Mouse (Mus musculus): ENCODE results near the gene Kcnip3. TPM values are rescaled to one million over a fixed set of nuclear protein-coding genes. Genes with fewer than 3 reads are reported as not detected.
A peak's percentile ranks its signal among the peaks of the same experiment; 100 is the strongest.

Gene Kcnip3
- 10 to 100 TPM; 63.6 to 66.4 TPM for total RNA-seq (2021)
- long read RNA-seq, experiment 1, transcript Kcnip3-203 (9 exons, 2,732 nt), result major isoform, 36 of 59 reads
- long read RNA-seq, experiment 1, transcript Kcnip3-201 (9 exons, 2,728 nt), result minor isoform, 11 of 59 reads
- long read RNA-seq, experiment 1, partial matches to known transcripts, result 1 of 59 reads
- long read RNA-seq, experiment 1, other reads (novel, unspliced or antisense), result 10 of 59 reads
- long read RNA-seq, experiment 2, transcript Kcnip3-201 (9 exons, 2,728 nt), result minor isoform, 10 of 78 reads
- long read RNA-seq, experiment 2, transcript Kcnip3-203 (9 exons, 2,732 nt), result major isoform, 51 of 78 reads
- long read RNA-seq, experiment 2, partial matches to known transcripts, result 4 of 78 reads
- long read RNA-seq, experiment 2, other reads (novel, unspliced or antisense), result 12 of 78 reads

DNA sequence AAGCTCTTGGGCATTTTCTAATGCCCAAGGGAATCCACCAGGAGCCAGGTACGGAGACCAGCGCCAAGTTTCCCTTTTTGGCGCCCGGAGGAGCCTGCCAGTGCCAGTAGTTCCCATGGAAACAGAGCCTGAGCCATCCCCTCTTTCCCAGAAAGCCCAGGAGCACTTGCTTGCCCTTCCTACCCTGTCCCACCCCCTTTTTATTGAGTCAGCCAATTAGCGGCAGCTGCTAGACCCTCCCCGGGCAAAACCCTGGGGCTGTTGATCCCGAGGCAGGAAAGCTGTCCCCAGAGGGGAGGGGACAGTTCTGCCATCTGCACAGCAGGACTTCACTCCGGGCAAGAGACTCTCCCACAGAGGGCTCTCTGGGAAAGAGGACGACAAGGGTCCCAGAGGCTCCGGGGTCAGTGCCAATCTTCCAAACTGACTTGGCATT, at the start of gene Kcnip3:
Kcnip3 (minus strand) TSS at position 89 of the 436 bp plus-strand sequence.
- no peak for TF ChIP-seq CTCF (conservative IDR thresholded peaks at IDR 0.05)
- Histone ChIP-seq H3K4me3 (peak within 1 kb of the TSS; percentile 61), H3K27ac (peak within 1 kb of the TSS; percentile 96)
- DNase-seq (ENCODE audit: low spot score in 2 of 2), result peak; percentile 78 to 89

DNA sequence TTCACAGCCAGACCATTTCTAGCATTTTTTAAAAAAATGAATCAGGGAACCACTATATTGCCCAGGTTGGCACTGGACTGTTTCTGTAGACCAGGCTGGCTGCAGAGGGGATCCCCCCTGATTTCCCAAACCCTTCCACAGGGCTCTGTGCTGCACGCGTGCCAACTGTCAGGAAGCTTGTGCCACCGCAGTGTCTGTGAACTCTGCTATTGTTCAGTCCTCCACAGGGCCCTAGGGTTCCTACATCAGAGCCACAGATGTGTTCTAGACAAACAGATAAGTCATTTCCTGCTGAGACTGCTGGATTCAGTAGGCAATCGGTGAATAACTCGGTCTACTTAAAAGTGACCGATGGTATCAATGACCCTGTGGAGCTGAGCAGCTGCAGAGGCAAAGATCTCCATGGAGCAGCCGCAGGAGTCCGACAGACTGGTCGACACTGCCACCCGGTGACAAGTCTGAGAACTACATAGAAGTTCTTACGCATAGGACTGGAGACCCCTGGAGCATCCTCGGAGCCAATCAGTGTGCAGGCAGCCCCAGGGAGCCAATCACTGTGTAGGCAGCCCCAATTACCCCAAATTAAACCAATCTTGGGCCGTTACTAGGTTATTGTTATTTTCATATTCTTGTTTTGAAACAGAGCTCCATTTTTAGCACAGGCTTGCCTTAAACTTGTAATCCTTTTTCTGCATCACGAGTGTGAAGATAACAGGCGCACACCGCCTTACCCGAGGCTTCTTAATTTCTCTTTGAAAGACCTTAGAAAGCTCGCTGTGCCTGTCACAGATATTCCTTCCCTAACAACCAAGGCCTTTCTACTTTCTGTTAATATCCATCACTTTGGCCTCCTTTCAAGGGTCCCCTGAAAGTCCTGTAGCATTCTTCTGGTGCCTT, 37.4 kb upstream of the Kcnip3 start:
- Histone ChIP-seq H3K4me3 (peak overlapping the region; percentile 41), H3K27ac (peak overlapping the region; percentile 68; the same call in 1 of the 2 replicates)
- DNase-seq (ENCODE audit: low spot score in 2 of 2), result peak; percentile 95
- TF ChIP-seq CTCF (conservative IDR thresholded peaks at IDR 0.05), result peak; percentile 95

- Histone ChIP-seq H3K4me3 (no peak overlapping the region), H3K27ac (no peak overlapping the region)
- DNase-seq (ENCODE audit: low spot score in 2 of 2), result peak; percentile 49 to 52
- peak; percentile 83 for TF ChIP-seq CTCF (conservative IDR thresholded peaks at IDR 0.05)
Observed at GRCm38 (mm10) chr2:127551078-127551477, 29.2 kb upstream of the Kcnip3 start.

DNA sequence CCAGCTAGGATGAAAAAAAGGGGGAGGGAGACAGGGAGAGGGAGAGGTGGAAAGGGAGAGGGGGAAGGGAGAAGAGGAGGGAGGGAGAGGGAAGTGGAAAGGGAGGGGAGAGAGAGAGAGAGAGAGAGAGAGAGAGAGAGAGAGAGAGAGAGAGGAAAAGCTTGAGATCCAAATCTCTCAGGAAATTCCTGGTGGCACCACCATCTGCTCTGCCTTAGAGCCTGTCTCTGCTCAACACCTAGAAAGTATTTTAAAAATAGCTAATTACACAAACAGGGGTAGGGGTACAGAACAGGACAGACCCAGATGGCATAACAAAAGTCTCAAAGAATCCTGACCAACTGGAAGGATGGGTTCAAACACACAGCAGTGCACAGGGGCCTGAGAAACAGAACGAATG, 28.6 kb upstream of the Kcnip3 start:
- H3K27ac ChIP-seq, result no peak overlapping the region
- no peak for DNase-seq (ENCODE audit: low spot score in 2 of 2)
- no peak overlapping the region for H3K4me3 ChIP-seq
- no peak for TF ChIP-seq CTCF (conservative IDR thresholded peaks at IDR 0.05)

GRCm38 (mm10) chr2:127549711-127550110, 27.8 kb upstream of the Kcnip3 start:
- TF ChIP-seq CTCF (conservative IDR thresholded peaks at IDR 0.05), result no peak
- Histone ChIP-seq H3K4me3 (no peak overlapping the region), H3K27ac (no peak overlapping the region)
- DNase-seq (ENCODE audit: low spot score in 2 of 2), result no peak

DNA sequence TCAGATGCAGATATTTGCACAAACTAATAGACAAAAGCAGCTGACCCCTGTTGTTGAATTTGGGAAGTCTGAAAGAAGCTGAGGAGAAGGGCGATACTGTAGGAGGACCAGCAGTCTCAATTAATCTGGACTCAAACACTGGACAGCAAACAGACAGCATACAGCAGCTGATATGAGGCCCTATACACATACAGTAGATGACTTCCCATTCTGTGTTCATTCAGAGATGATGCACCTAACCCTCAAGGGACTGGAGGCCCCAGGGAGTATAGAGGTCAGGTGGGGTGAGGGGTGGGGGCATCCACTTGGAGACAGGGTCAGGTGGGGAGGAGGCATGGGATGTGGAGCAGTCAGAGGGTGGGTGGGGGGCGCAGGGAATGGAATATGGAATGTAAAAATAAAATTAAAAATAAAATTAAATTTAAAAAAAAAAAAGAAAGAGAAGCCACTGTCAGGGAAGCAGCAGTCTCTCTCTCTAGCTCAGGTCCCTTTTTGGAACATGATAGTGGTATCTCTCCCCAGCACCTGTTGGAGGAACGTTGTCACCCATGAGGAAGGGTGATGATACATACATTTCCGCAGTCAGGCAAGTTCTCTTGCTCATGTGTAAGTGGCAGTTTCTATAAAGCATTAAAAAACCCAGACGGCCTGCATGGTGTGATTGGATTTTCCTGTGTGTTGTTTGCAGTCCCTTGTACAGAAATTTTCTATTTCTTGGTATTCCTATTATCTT, 26.6 kb upstream of the Kcnip3 start:
- DNase-seq (ENCODE audit: low spot score in 2 of 2), result no peak
- Histone ChIP-seq H3K4me3 (no peak overlapping the region), H3K27ac (no peak overlapping the region)
- no peak for TF ChIP-seq CTCF (conservative IDR thresholded peaks at IDR 0.05)

GRCm38 (mm10) chr2:127541697-127542096, 19.8 kb upstream of the Kcnip3 start:
- Histone ChIP-seq H3K4me3 (no peak overlapping the region), H3K27ac (no peak overlapping the region)
- no peak for DNase-seq (ENCODE audit: low spot score in 2 of 2)
- no peak for TF ChIP-seq CTCF (conservative IDR thresholded peaks at IDR 0.05)

- no peak within 1 kb of the TSS for H3K4me3 ChIP-seq
- TF ChIP-seq CTCF (conservative IDR thresholded peaks at IDR 0.05), result no peak
- no peak for DNase-seq (ENCODE audit: low spot score in 2 of 2)
- H3K27ac ChIP-seq, result no peak within 1 kb of the TSS
Observed at GRCm38 (mm10) chr2:127541185-127541584, 19.3 kb upstream of the Kcnip3 start, which contains the start of gene Prom2. Gene Prom2 (minus strand): TSS chr2:127541467.

DNA sequence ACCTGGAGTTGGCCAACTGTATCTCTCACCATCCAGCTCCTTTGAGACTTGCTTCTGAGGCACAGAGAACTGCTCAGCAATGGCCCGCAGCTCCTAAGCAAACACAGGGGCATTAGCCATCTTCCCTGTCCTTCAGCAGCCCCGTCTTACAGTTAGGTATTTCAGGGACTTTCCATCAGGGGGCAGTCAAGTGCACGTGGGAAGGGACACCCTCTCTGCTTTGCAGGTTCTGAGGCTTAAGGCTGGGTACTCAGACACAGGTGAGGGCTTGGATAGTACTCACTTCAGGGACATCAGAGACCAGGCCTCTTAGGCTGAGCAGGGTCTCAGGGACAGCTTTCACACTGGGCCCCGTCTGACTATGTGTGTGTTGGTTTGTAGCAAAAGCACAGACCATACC, 17.6 kb upstream of the Kcnip3 start:
- peak in 1 of 2 experiments; percentile 54 for DNase-seq (ENCODE audit: low spot score in 2 of 2)
- Histone ChIP-seq H3K4me3 (no peak overlapping the region), H3K27ac (no peak overlapping the region)
- peak; percentile 77 for TF ChIP-seq CTCF (conservative IDR thresholded peaks at IDR 0.05)

DNA sequence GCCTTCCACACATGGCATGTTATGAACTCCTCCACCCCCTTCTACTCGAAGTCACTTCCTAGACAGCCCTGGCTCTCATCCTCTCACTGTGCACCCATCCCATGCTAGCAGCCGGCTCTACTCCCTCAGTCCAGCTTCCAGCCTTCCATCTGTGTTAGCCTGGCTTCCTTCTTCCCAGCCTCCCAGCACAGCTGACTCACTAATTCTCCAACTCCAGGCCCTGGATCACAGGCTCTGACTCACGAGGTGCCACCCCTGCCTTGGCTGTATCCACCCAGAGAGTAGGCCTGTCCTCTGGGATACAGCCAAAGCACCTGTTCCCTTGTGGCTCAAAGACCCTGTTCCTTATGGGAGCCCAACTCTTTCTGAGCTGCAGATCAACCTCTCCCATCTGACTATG, 15.7 kb upstream of the Kcnip3 start:
- DNase-seq (ENCODE audit: low spot score in 2 of 2), result peak in 1 of 2 experiments; percentile 72

DNA sequence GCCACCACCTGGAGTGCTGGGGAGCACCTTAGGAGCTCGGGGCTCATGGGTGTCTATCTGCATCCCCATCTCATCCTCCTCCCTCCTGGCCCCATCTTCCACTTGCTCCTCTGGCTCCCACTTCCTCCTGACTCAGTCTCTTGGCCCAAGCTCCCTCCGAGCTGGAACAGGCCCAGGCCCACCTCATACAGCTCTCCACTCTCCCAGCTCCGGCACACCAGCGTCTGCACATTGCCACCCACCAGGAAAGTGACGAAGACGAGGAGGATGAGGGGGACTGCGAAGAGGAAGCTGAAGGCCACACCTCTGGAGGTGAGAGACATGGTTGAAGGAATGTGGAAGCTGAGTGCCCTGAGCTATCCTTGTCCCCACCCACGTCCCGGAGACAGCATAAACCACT, 13.5 kb upstream of the Kcnip3 start:
- H3K27ac ChIP-seq, result no peak overlapping the region
- TF ChIP-seq CTCF (conservative IDR thresholded peaks at IDR 0.05), result no peak
- no peak overlapping the region for H3K4me3 ChIP-seq
- no peak for DNase-seq (ENCODE audit: low spot score in 2 of 2)

More for the DNA sequence above, 15.7 kb upstream of the Kcnip3 start:
- Histone ChIP-seq H3K27ac (no peak overlapping the region), H3K4me3 (no peak overlapping the region)
- no peak for TF ChIP-seq CTCF (conservative IDR thresholded peaks at IDR 0.05)

GRCm38 (mm10) chr2:127532379-127532778, 10.5 kb upstream of the Kcnip3 start:
- no peak for TF ChIP-seq CTCF (conservative IDR thresholded peaks at IDR 0.05)
- H3K27ac ChIP-seq, result no peak overlapping the region
- no peak overlapping the region for H3K4me3 ChIP-seq
- DNase-seq (ENCODE audit: low spot score in 2 of 2), result no peak

Measured in layer of hippocampus, adult 2 months (tissue).